Mouse (Mus musculus) small intestine, adult 2 months (tissue): ENCODE results near the gene Fbln2. TPM values are rescaled to one million over a fixed set of nuclear protein-coding genes. Genes with fewer than 3 reads are reported as not detected.

Source experiments
- H3K27ac ChIP-seq: fragments of 200-500 bp; 2 replicates; pipeline ENCODE4 v1.5.1; 2012; ENCODE audit warnings: low read depth, low read length, control low read depth, inconsistent platforms; ENCODE audit not compliant: insufficient read depth
- H3K27me3 ChIP-seq: fragments of 200-500 bp; 2 replicates; pipeline ENCODE4 v1.6.1; 2012; ENCODE audit warnings: mild to moderate bottlenecking, moderate library complexity, low read length, inconsistent platforms; ENCODE audit not compliant: control insufficient read depth, insufficient read depth
- H3K36me3 ChIP-seq: fragments of 200-500 bp; 2 replicates; pipeline ENCODE4 v1.6.1; 2012; ENCODE audit warnings: mild to moderate bottlenecking, low read length, control low read depth, inconsistent platforms; ENCODE audit not compliant: control insufficient read depth, insufficient read depth
- H3K4me1 ChIP-seq: fragments of 200-500 bp; 2 replicates; pipeline ENCODE4 v1.6.1; 2012; ENCODE audit warnings: low read length, inconsistent platforms, mixed read lengths; ENCODE audit not compliant: control insufficient read depth, insufficient read depth, insufficient read length
- H3K4me3 ChIP-seq: fragments of 200-500 bp; 2 replicates; pipeline ENCODE4 v1.5.1; 2012; ENCODE audit warnings: low read depth, mild to moderate bottlenecking, control low read depth, inconsistent platforms, low read length, moderate library complexity
- CTCF ChIP-seq: fragments of 200-500 bp; IDR thresholded peaks from 2 replicates; pipeline ENCODE4 v1.5.1; 2012; ENCODE audit warnings: low read depth, mild to moderate bottlenecking, control low read depth, inconsistent platforms, low read length, moderate library complexity, mixed read lengths; ENCODE audit not compliant: insufficient replicate concordance, insufficient read length; ENCODE audit errors: extremely low read depth
- POLR2A ChIP-seq: fragments of 200-500 bp; IDR thresholded peaks from 2 replicates; pipeline ENCODE4 v1.6.1; 2012; ENCODE audit warnings: low read depth, mild to moderate bottlenecking, control low read depth, inconsistent platforms, low read length, moderate library complexity
- WGBS: fragments of 180-500 bp; shearing (Covaris S2); methylation state at CpG from one replicate; pipeline ENCODE4 v1.1.7; 2018; 5-methylcytosine and 5-hydroxymethylcytosine counted together
- polyA plus RNA-seq: library from polyadenylated mRNA; depleted of rRNA; stranded (reverse); fragments of >200 nt; gene quantifications from 2 replicates; pipeline ENCODE4 v1.2.3, GENCODE M21; 2012; rRNA removed

Gene Fbln2
- polyA plus RNA-seq, 1 experiment: 19.6 TPM

DNA sequence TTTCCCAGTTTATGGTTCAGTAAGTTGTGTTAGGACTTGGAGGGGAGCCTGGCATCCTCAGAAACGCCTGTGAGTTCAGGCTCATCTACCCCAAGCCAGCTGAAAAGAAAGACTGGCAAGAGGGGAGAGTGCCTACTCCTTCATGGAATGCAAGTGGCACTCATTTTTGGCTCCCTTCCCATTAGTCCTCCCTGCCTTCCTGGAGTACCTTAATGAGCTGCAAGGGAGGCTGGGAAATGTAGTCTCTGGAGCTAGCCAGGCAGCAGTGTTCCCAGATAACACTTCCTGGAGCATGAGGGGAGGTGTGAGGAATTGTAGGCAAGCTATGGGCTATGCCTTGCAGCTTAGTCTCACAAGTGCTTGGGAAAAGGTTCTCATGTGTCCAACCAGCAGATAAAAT, 95.7 kb downstream of the Fbln2 start:
- Histone ChIP-seq H3K36me3 (no peaks in the 10 kb centered on the region), H3K27me3 (no peaks in the 10 kb centered on the region), H3K27ac (no peak overlapping the region), H3K4me3 (no peak overlapping the region), H3K4me1 (no peaks in the 10 kb centered on the region)
- WGBS: 47% methylated on average over 1 of the region's 1 CpGs
- TF ChIP-seq POLR2A (no peak), CTCF (no peak)

DNA sequence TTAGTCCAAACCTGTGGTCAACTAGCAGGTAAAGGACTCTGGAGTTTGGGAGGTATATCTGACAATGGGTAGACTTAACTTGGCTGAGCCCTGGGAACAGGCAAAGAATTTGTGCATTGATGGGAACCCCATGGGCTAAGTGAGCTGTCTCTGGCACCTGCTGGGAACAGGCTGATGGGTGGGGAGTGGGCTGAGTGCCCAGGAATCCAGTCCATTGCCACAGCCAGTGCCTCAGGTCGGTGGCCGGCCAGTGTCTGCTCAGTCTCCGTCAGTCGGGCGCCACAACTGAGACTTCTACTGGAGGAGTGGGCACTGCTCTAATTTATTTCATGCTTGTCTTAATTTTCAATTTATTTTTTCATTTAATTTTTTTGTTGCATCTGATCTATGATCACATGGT, 98.9 kb downstream of the Fbln2 start:
- H3K4me1 ChIP-seq: no peaks in the 10 kb centered on the region
- no peak overlapping the region for H3K27ac ChIP-seq
- TF ChIP-seq POLR2A (no peak), CTCF (no peak)
- no peaks in the 10 kb centered on the region for H3K36me3 ChIP-seq
- no peak overlapping the region for H3K4me3 ChIP-seq
- no peaks in the 10 kb centered on the region for H3K27me3 ChIP-seq
- WGBS: 89% methylated on average over 5 of the region's 5 CpGs

DNA sequence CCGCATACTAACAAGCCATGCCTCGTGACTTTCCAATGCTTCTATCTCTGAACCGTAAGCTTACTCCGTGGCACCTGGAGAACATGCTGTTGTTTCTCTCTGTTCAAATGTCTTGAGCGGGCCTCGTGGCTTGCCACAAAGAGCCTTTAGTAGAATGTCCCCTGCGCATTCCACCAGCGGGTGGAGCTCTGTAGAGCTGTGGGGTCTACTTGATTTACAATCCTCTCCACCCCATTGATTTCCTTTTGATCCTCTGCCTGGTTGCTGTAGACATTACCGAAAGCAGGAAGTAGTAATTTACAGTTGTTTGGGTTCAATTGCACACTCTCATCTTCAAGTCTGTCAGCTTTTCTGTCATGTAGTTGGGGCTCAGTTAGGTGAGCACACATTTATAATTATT, 100.2 kb downstream of the Fbln2 start:
- Histone ChIP-seq H3K4me1 (no peaks in the 10 kb centered on the region), H3K27me3 (no peaks in the 10 kb centered on the region), H3K27ac (no peak overlapping the region), H3K4me3 (no peak overlapping the region), H3K36me3 (no peaks in the 10 kb centered on the region)
- WGBS: 40% methylated on average over 9 of the region's 9 CpGs
- TF ChIP-seq CTCF (no peak), POLR2A (no peak)

Other genes starting within 250 kb of the Fbln2 start
- gene Iqsec1, start 223.8 kb upstream of the Fbln2 start, polyA plus RNA-seq: 46.1 and 49.3 TPM in 2 replicates
- 25.9 and 28.9 TPM in 2 replicates for gene Nup210, start 95.6 kb upstream of the Fbln2 start, polyA plus RNA-seq
- 13.4 and 24.0 TPM in 2 replicates for gene Hdac11, start 55.8 kb upstream of the Fbln2 start, polyA plus RNA-seq
- not detected in 2 replicates for gene Wnt7a, start 198.9 kb downstream of the Fbln2 start, polyA plus RNA-seq